Mouse (Mus musculus) T-cell, adult 2 months (primary cell): ENCODE data around the gene Crot.
"Not testable (repeated sequence)": the region's sequence is repeated elsewhere in the genome, so short reads cannot be mapped to it uniquely, and the experiment has no call there.

Experiments used
- DNase-seq: peaks from one replicate; pipeline ENCODE4 v3.0.0; 2022; ENCODE audit warnings: low spot score

Crot gene

DNA sequence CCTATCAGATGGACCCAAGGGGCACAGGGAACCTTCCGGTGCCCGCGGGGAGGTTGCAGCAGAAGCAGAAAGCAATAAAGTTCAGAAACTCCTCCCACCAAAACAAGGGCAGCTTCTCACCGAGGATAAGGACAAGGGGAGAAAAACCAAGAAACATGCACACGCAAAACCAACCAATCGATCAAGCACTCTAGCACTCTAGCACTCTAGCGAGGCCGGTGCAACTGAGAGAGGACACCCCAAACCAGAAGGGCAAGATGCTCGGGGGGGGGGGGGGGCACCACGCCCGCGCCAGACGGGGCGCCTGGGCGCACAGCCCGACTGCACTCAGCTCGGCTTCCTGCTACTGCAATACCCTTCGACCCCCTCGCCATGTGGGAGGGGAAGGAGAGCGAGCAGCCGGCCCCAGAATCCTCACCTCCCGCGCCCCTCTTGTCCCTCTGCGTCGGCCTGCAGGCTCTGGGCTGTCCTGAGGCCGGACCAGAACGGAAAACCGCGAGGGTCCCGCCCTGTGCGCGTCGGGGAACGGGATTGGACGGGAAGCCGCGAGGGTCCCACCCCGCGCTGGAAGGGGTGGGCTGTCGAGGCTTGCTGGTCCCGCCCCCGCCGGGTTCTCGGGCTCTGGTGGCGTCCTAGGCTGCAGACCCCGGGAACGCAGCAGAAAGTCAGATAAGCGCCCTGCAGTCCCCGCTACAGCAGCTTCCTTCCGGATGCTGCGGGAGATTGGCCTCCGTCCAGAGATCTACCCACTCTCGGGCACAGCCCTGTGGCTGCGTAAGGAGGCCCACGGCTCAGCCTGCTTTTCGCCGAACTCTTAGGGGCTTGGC lies at the start of gene Crot:
Gene Crot, minus strand, starts transcription at position 639 of the 827 bp plus-strand sequence.
- peak; percentile 77 for DNase-seq

DNA sequence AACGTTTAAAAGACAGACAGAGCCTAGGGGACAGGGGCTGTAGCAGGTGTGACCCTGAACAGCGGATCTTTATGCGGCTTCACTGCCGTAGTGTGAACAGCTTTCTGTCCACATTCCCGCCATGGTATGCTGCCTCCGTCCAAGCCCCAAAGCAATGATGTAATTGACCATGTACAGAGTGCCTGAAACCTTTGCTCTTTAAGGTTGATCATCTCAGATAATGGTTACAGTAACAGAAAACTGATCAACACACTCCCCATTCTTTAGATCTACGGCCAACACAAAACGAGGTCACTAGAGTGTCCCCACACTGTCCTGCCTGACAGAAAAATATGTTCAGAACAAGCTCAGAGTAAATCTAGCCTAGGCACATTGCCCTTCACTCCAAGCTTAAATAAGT lies 48.8 kb upstream of the Crot start:
- DNase-seq, result no peak

DNA sequence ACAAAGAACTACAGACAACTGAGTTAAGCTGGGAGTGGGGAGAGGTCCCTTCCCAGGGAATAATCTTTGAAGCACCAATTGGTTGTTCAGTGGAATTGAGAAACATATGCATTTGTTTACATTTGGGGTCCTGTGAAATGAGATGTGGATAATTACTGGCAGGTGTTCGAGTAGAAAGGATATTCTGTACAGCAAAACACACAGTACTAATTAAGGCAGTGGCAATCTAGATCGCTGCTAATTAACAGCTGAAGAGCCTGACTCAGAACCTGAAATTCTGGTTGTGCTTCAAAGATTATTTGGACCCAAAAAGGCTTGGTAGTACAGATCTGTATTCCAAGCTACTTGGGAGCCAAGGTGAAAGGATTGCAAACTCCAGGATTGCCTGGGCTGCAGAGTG lies 47.7 kb upstream of the Crot start:
- DNase-seq, result no peak

DNA sequence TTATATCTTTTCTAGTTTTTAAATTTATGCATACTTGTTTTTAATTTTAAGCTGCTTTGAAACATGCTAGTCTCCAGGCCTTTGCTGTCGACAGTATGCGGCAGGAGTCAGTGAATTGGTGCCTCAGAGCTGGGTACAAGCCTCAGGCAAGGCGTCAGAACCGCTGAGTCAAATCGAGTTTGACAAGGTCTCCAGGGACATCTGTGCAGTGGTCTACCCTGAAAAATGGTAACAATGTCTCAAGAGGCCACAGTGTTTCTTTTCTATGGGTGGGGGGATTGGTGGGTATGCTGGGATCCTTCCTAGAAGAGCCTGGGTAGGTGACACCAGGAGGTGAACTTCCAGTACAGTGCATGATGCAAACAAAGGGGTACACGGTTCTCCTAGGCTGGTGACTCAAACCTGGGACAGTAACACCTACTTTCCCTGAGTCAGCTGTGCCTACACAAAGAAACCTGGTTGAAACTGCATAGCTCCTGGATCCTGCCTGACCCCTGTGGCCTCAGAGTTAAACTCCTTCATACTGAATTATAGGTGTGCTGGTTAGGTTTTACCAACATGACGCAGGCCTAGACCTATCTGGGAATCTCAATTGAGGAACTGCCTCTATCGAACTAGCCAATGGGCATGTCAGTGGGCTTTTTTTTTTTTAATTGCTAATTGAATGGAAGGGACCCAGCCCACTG lies 46.6 kb upstream of the Crot start:
- DNase-seq, result no peak

DNA sequence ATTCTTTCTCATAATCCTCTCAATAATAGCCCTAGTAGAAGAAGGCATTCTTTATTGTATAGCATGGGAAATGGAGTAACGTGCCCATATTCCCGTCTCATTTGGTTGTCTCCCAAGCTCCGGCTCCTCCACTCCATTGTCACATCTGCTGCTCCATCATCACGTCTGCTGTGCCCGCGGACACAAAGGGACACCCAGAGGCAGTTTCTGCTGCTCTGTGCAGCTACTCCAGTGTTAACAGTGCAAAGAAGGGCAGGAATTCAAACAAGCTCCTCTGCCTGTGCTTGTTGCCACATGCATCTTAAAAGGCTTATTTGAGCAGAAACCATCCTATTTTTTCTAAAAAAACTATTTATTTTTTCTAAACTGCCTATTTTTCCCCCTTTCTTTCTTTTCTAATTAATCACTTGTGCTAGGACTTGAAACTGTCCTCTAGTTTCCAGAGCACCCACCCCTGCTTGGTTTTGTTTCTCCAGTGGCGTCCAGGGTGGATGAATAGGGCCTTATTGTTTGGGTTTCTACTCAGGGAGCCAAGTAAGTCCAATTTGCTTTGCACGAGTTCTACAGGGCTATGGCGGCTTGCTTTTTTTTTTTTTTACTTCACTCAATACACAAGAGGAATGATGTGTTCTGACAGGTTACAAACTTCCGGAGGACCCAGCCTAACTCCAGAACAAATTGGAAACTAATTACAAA lies 45.7 kb upstream of the Crot start:
- no peak for DNase-seq

DNA sequence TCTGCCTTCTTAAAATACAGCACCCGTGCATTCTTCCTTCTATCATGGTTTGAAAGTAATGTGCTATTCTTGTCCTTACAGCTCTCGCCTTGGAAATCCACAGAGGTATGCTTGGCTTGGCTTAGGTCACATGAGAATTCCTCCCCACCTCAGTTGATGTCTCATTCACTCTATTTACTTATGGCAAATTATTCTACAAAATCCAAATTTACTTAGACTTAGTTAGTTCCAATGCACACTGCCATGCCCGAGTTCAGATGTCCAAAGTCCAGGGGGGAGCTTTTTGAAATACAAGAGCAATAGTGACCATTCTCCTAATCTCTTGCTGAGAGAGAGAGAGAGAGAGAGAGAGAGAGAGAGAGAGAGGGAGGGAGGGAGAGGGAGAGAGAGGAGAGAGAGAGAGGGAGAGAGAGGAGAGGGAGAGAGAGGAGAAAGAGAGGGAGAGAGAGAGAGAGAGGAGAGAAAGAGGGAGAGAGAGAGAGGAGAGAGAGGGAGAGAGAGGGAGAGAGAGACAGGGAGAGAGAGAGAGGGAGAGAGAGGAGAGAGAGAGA lies 43.6 kb upstream of the Crot start:
- no peak for DNase-seq

DNA sequence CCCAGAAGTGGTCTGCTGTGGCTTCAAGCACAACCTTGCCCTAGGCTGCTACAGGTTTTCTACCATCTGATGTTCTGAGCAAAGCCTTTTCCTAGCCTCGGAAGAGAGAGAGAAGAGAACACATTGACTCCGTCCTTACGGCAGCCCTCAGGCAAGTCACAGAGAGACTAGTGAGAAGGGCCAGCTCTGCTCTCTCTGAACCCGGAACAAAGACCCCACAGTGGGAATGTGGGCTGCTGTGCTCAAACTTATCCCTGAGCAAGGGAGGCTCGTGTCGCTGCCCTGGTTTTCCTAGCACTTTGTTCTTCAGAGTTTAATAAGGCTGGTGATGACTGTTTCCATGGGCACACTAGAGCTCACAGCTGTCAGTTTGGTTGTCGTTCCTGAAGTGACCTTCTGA lies 42.9 kb upstream of the Crot start:
- DNase-seq, result no peak

DNA sequence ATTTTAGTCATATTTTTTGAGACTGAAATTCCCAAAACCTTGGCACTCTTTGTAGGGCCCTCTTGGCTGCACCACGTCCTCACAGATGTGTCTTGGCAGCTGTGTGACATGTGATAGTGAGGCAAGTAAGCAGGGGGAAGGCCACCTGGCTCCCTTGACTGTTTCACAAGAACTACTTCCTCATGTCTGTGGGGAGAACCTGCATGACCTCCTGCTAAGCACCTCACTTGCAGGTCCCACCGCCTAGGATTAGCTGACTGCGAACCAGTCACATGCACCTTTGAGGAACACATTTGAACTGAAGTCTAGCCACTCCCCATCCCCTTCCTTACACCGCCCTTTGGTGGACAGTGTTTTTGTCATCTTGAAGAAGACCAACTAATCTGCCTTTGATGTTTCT lies 40.2 kb upstream of the Crot start:
- DNase-seq, result no peak

DNA sequence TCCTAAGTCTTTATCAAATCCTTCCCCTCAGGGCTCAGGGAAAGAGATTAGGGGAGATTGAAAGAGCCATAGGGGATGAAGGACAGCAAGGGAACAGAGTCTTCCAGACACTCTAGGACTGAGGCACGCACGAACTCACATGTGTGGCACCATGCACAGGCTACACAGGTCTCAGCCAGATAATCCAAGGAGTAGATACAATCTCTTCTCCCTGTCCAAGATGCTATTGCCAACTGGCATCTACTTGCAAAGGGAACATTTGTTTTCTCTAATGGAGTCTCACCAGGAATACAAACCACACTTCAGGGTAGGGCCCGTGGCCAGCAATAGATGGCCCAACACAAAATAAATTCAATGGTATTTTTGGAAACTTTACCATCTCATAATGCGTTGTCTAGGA lies 38.3 kb upstream of the Crot start:
- no peak for DNase-seq

DNA sequence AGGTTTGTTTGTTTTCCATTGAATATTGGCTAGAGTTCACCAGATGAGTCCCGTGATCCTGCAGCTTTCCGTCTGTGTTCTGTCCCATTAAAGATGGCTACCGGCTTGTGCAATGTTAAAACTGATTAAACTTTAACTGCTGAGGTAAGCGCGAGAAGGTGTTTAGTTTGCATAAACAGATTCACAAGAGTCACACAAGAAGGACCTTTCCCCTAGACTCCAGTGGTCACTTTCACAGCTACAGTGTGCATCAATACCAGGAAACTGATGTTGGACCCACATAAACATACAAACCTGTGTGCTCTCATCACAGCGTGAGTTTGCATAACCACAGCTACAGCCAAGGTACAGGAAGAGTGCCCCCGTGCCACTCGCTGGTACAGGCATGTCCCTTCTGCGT lies 37.4 kb upstream of the Crot start:
- DNase-seq, result no peak

DNA sequence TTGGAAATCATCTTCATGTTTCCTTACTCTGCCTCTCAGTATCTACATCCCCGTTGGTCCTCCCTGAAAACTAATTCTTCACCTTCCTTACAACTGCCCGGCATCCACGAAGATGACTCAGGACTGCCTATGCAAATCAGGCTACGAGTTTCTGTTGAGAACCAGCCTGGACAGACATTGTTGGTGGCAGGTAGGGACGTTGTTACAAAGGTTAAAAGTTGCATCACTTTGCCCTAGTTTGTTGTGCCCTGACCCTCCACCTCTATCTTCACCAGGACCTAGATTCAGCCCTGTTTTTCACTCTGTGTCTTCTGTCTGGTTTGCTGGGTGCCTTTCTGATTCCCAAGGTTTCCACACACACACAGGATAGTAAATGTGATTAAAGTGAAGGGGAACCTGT lies 36.7 kb upstream of the Crot start:
- DNase-seq, result no peak

DNA sequence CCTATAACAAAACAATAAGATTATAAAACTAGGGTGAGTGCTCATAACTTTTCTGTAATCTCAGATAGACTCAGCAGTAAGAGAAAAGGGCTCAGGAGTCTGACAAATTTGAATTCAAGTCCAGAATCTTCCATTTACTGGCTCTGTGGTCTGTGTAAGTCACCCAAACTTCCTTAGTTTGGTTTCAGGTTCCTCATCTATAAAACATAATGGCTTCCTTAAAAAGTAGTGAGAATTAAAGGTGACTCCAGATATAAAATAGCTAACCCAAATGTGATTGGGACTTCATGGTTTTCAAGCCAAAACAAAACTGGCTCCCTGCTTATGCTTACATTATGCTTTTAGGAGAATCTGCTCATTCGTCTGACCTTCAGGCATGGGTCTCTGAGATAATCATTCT lies 35.5 kb upstream of the Crot start:
- no peak for DNase-seq

DNA sequence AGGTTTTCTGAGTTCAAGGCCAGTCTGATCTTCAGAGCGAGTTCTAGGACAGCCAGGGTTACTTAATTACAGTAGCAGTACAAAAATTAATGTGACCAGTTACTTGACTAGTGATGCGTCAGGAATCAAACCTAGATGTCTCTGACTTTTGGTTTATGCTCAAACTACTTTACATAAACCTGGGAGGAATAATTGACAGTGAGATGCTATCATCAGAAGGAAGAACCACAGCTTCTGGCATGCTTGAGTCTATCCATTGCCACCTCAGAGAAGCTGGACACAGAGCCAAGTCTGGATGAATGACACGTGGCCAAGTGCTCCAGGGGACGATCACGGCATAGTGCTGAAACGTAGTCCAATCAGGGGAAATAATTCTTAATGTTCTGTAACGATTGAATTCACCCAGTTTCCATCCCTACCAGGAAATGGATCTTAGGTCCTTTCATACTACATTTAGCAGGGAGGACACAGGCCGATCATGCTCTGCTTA lies 35.0 kb upstream of the Crot start:
- no peak for DNase-seq

DNA sequence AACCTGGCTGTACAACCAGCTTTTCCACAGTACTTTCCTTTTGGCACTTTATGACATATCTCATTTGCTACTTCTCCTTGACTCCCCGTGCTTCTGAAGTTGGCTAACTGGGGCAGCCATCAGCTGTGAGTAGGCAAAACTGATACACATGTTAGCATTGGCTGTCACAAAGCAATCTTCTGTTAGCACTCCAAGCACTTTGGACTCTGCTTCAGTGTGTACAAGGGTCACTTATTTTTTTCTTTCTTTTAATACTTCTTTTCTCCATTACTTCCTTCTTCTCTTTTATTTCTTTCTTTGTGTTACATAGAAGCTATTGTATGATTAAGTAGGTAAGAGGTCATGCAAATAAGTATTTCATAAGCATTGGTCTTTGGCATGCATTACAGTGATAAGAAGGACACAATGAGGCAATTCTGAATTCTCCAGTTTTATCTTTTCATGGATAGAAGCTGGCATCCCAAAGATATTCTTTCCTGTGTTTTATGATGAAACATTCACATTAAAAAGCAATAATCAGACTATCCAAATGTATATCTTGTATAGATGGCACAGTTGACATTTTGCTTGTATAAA lies 31.2 kb upstream of the Crot start:
- DNase-seq, result no peak

DNA sequence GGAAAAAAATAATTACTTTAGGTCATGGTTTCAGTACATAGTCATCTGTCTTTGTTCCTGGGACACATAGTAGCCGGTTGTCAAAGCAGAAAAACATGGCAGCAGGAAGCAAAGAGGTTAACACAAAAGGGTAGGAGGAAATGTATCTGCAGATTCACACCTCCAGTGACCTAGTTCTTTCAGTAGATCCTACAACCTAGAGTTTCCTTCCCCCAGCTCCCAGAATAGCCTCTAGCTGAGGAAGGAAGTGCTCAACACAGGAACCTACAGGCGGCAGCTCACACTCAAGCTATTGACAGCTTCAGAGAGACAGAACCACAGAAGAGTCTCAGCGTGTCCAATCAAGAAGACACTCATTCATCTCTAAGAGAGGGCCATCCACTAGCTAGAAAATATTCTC lies 18.2 kb upstream of the Crot start:
- DNase-seq, result peak; percentile 47

DNA sequence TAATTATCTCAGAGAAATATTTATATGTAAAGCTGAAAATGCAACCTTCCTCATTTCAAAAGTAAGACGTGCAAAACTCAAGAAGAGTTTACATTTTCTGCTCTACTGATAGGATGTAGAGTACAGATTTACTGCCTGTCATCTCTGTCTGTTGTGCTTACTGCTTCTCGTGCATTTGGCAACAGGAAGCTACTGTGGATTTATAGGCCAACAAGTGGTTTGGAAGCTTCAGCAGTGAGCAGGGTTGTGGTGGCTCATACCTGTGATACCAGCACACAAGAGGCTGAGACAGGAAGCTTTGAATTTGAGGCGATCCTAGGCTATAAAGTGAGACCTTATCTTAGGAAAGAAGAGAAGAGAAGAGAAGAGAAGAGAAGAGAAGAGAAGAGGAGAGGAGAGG lies 17.6 kb upstream of the Crot start:
- peak; percentile 57 for DNase-seq

DNA sequence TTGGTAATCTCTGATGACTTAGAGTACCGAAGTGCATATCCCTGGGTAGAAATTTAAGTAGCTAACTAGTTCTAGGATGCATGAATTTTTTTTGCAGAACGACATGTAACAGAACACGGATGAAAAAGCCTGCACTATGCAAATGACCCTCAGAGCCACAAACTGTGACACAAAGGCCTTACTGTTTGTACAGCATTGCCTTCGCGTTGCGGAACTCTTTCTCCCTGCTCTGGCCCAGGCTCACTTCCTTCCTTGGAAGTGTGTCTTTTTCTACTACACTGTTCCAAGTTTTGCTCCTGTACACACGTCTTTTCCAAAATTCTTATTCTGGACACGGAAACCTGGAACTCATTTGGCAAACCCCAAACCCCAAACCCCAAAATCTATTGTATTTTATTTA lies 14.2 kb upstream of the Crot start:
- DNase-seq, result no peak

DNA sequence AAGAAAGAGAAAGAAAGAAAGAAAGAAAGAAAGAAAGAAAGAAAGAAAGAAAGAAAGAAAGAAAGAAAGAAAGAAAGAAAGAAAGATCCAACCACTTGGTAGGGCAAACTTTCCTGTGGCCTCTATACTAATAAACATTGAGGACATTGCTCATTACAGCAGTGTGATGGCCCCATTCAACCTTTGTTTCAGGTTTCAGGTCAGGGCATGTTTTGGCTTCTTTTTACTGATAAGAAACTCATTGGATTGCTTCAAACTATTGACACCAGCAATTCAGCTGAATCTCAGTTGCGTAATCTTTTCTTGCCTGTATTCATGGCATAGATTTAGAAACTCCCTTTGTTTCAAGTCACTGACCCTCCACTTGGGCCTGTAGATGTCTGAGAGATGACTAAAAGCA lies 13.0 kb upstream of the Crot start:
- DNase-seq, result no peak

DNA sequence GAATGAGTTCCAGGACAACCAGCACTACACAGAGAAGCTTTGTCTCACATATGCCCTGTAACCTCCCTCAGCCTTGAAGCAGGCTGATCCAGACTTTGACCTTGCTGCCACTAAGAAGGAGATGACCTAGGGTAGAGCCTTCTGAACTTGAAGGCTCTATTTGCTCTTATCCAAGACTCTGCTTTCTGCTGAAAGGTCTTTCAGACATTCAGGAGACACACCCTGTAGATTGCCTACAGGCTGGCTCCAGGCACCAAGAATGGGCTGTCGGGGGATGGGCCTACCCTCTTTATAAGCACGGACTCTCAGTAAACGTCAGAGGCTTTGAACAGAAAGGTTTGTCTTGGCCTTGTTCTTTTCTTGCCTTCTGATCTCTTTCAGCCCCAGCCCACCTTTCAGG lies 9.5 kb upstream of the Crot start:
- DNase-seq, result not testable (repeated sequence)

DNA sequence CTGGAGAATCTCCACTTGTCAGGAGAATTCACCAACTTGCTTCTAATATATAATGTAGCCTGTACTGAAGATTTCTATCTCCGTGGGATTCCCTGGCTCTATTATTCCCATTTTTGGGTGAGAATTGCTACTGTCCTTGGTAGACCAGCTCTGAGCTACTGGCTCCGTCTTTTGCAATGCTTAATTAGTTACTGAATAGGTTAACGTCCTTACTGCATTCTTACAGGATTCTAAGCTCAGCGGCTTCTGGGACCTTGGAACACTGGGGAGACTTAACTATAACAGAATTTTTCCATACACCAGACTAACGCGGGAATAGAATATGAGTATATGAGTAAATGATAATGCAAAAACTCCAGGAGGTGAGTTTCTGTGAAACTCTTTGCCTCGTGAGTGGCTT lies 2.9 kb upstream of the Crot start:
- not testable (repeated sequence) for DNase-seq

DNA sequence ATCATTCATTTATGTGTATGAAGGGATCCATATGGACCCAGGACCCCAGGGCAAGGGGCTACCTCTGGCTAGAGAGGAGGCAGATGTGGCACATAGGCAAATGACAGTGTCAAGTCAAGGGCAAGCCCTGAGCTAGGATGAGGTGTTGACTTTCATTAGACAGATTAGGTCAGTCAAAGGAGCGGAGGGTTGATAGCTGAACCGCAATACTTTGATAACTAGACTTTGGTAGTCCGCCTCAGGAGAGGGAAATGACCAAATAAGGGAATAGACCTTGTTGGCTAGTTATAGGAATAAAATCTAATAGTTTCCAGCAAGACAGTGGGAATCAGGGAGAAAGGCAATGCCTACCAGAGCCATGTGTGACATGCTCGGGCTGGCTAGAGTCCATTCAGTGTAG lies 2.0 kb upstream of the Crot start:
- DNase-seq, result no peak

DNA sequence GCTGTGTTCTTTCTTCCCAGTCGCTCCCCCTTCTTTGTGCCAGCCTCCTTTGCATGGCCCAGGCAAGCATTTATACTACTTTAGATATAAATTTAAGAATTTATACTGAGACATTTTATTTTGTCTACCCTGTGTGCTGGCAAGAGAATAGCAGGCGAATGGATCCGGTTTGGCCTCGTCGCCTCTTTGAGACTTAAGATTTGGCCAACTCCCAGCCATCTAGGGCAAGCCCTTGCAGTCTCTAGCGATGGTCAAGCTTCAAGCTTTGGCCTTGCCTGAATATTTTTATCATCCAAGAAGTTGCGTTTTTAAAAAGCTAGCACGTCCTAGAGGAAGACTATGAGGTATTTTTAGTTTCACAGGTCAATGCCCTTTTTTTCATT lies 380 bp upstream of the Crot start:
- DNase-seq, result no peak
